Mouse (Mus musculus): ENCODE data around the gene Rab4b.

DNA sequence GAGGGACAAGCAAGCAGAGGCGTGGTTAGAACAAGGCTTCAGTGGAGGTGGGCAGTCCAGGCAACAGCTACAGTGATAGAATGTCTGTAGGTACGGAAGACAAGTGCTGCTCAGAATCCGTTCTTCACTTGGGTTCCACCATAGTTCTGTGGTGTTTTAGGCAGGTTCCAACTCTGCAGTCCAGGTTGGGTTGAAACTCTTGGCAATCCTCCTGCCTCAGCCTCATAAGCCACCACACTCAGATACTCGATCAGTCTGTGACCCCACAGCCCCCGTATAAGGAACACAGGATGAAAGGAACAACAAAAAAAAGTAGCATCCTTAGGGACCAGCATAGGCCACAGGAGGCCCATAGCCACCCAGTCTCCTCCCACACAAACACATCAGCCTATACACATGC, 13.7 kb upstream of the Rab4b start:
- TF ChIP-seq MAX (IDR thresholded peaks at IDR 0.05; ENCODE audit: low read depth) (no peak), USF1 (IDR thresholded peaks at IDR 0.05; ENCODE audit: low read depth) (no peak), POLR2A (IDR thresholded peaks at IDR 0.05; ENCODE audit: insufficient read length, low read depth) (no peak)
